Mouse (Mus musculus): ENCODE measurements at regions not wholly inside any gene's neighbourhood (a gene's known extent, or its start where the extent isn't known, plus 50 kb on each side); places are given as distances from the start of the nearest gene placed in this dataset.

- 61% methylated on average over 14 of the region's 14 CpGs for WGBS
- H3K4me3 ChIP-seq: no peak overlapping the region
- H3K36me3 ChIP-seq (ENCODE audit: control insufficient read depth, insufficient read depth, low read length): no peaks in the 10 kb centered on the region
- H3K9ac ChIP-seq (ENCODE audit: low read depth, low read length): no peak overlapping the region
- H3K79me2 ChIP-seq (replicated peaks; ENCODE audit: control insufficient read depth, insufficient read depth, low read length): no peaks in the 10 kb centered on the region
- DNase-seq: no peak
- TF ChIP-seq POLR2A (IDR thresholded peaks at IDR 0.05; ENCODE audit: insufficient read depth, low read depth, low read length) (no peak), EP300 (IDR thresholded peaks at IDR 0.05; ENCODE audit: insufficient read depth, low read depth, low read length) (no peak), CTCF (IDR thresholded peaks at IDR 0.05) (no peak)
- H3K27me3 ChIP-seq (ENCODE audit: control insufficient read depth, insufficient read depth, low read length): no peaks in the 10 kb centered on the region
- no peak overlapping the region for H3K27ac ChIP-seq
- intact Hi-C loops (cut with DNase I): no loop called here
- H3K4me1 ChIP-seq (ENCODE audit: control insufficient read depth, insufficient read depth, low read length): no peaks in the 10 kb centered on the region
Observed at GRCm38 (mm10) chr1:194208034-194209000, 409.7 kb upstream of the Plxna2 start.

- H3K36me3 ChIP-seq (ENCODE audit: control insufficient read depth, insufficient read depth, low read length): no peaks in the 10 kb centered on the region
Observed at GRCm38 (mm10) chr1:194197516-194197915, 420.5 kb upstream of the Plxna2 start.

GRCm38 (mm10) chr1:194182293-194182692, 435.7 kb upstream of the Plxna2 start:
- no peak for DNase-seq
- WGBS: 59% methylated on average over 2 of the region's 2 CpGs
- no peak overlapping the region for H3K9ac ChIP-seq (ENCODE audit: low read depth, low read length)
- H3K79me2 ChIP-seq (replicated peaks; ENCODE audit: control insufficient read depth, insufficient read depth, low read length): no peaks in the 10 kb centered on the region
- no peak overlapping the region for H3K27ac ChIP-seq
- TF ChIP-seq EP300 (IDR thresholded peaks at IDR 0.05; ENCODE audit: insufficient read depth, low read depth, low read length) (no peak), POLR2A (IDR thresholded peaks at IDR 0.05; ENCODE audit: insufficient read depth, low read depth, low read length) (no peak), CTCF (IDR thresholded peaks at IDR 0.05) (no peak)
- no peaks in the 10 kb centered on the region for H3K4me1 ChIP-seq (ENCODE audit: control insufficient read depth, insufficient read depth, low read length)
- H3K36me3 ChIP-seq (ENCODE audit: control insufficient read depth, insufficient read depth, low read length): no peaks in the 10 kb centered on the region
- intact Hi-C loops (cut with DNase I): no loop called here
- H3K4me3 ChIP-seq: no peak overlapping the region
- H3K27me3 ChIP-seq (ENCODE audit: control insufficient read depth, insufficient read depth, low read length): no peaks in the 10 kb centered on the region

More at GRCm38 (mm10) chr1:194197516-194197915, 420.5 kb upstream of the Plxna2 start:
- TF ChIP-seq POLR2A (IDR thresholded peaks at IDR 0.05; ENCODE audit: insufficient read depth, low read depth, low read length) (no peak), CTCF (IDR thresholded peaks at IDR 0.05) (no peak), EP300 (IDR thresholded peaks at IDR 0.05; ENCODE audit: insufficient read depth, low read depth, low read length) (no peak)
- peak in 1 of 2 experiments; percentile 5 for DNase-seq
- Histone ChIP-seq H3K79me2 (replicated peaks; ENCODE audit: control insufficient read depth, insufficient read depth, low read length) (no peaks in the 10 kb centered on the region), H3K4me1 (ENCODE audit: control insufficient read depth, insufficient read depth, low read length) (no peaks in the 10 kb centered on the region), H3K27me3 (ENCODE audit: control insufficient read depth, insufficient read depth, low read length) (no peaks in the 10 kb centered on the region), H3K27ac (no peak overlapping the region), H3K4me3 (no peak overlapping the region), H3K9ac (ENCODE audit: low read depth, low read length) (no peak overlapping the region)
- WGBS: 56% methylated on average over 2 of the region's 2 CpGs
- intact Hi-C loops (cut with DNase I): no loop called here

GRCm38 (mm10) chr1:194161469-194161868, 456.5 kb upstream of the Plxna2 start:
- H3K27ac ChIP-seq: no peak overlapping the region
- 83% methylated on average over 4 of the region's 4 CpGs for WGBS
- H3K4me3 ChIP-seq: no peak overlapping the region
- H3K79me2 ChIP-seq (replicated peaks; ENCODE audit: control insufficient read depth, insufficient read depth, low read length): no peaks in the 10 kb centered on the region
- H3K4me1 ChIP-seq (ENCODE audit: control insufficient read depth, insufficient read depth, low read length): no peaks in the 10 kb centered on the region
- no peaks in the 10 kb centered on the region for H3K36me3 ChIP-seq (ENCODE audit: control insufficient read depth, insufficient read depth, low read length)
- TF ChIP-seq EP300 (IDR thresholded peaks at IDR 0.05; ENCODE audit: insufficient read depth, low read depth, low read length) (no peak), POLR2A (IDR thresholded peaks at IDR 0.05; ENCODE audit: insufficient read depth, low read depth, low read length) (no peak), CTCF (IDR thresholded peaks at IDR 0.05) (no peak)
- intact Hi-C loops (cut with DNase I): no loop called here
- no peak overlapping the region for H3K9ac ChIP-seq (ENCODE audit: low read depth, low read length)
- H3K27me3 ChIP-seq (ENCODE audit: control insufficient read depth, insufficient read depth, low read length): no peaks in the 10 kb centered on the region
- DNase-seq: no peak

GRCm38 (mm10) chr1:194160761-194161461, 457.1 kb upstream of the Plxna2 start:
- no peaks in the 10 kb centered on the region for H3K27me3 ChIP-seq (ENCODE audit: control insufficient read depth, insufficient read depth, low read length)
- no peak overlapping the region for H3K4me3 ChIP-seq
- 67% methylated on average over 8 of the region's 8 CpGs for WGBS
- no peaks in the 10 kb centered on the region for H3K4me1 ChIP-seq (ENCODE audit: control insufficient read depth, insufficient read depth, low read length)
- intact Hi-C loops (cut with DNase I): no loop called here
- H3K27ac ChIP-seq: no peak overlapping the region
- H3K36me3 ChIP-seq (ENCODE audit: control insufficient read depth, insufficient read depth, low read length): no peaks in the 10 kb centered on the region
- DNase-seq: no peak
- no peaks in the 10 kb centered on the region for H3K79me2 ChIP-seq (replicated peaks; ENCODE audit: control insufficient read depth, insufficient read depth, low read length)
- TF ChIP-seq EP300 (IDR thresholded peaks at IDR 0.05; ENCODE audit: insufficient read depth, low read depth, low read length): no peak
- TF ChIP-seq CTCF (IDR thresholded peaks at IDR 0.05): no peak
- no peak for TF ChIP-seq POLR2A (IDR thresholded peaks at IDR 0.05; ENCODE audit: insufficient read depth, low read depth, low read length)
- H3K9ac ChIP-seq (ENCODE audit: low read depth, low read length): no peak overlapping the region
